Mouse (Mus musculus) myocyte (in vitro differentiated cells): Measurements from ENCODE around the gene Bbs1. TPM values are rescaled to one million over a fixed set of nuclear protein-coding genes. Genes with fewer than 3 reads are reported as not detected.

ENCODE experiments used
- H3K27me3 ChIP-seq: one replicate; pipeline ENCODE4 v1.6.1; 2011; ENCODE audit not compliant: control insufficient read depth, insufficient read depth, insufficient read length
- H3K36me3 ChIP-seq: one replicate; pipeline ENCODE4 v1.6.1; 2011; ENCODE audit not compliant: control insufficient read depth, insufficient read depth
- H3K4me2 ChIP-seq: one replicate; pipeline ENCODE4 v1.6.1; 2011; ENCODE audit warnings: low read depth, control low read depth
- H3K4me3 ChIP-seq: one replicate; pipeline ENCODE4 v1.5.1; 2011; ENCODE audit warnings: mild to moderate bottlenecking, control low read depth, moderate library complexity
- H3K79me2 ChIP-seq: one replicate; pipeline ENCODE4 v1.6.1; 2011; ENCODE audit not compliant: control insufficient read depth, insufficient read depth
- H3ac ChIP-seq: one replicate; pipeline ENCODE4 v1.6.1; 2011; ENCODE audit not compliant: control insufficient read depth, insufficient read length
- CEBPB ChIP-seq: IDR thresholded peaks from 2 replicates; pipeline ENCODE4 v1.6.1; 2011; ENCODE audit warnings: mild to moderate bottlenecking, moderate library complexity; ENCODE audit not compliant: poor library complexity, insufficient read depth, severe bottlenecking
- E2F4 ChIP-seq: IDR thresholded peaks from one replicate; pipeline ENCODE4 v1.6.1; 2011; ENCODE audit warnings: mild to moderate bottlenecking, control low read depth, moderate library complexity; ENCODE audit not compliant: insufficient read depth
- MAX ChIP-seq: IDR thresholded peaks from one replicate; pipeline ENCODE4 v1.6.1; 2011; ENCODE audit warnings: low read depth, mild to moderate bottlenecking, control low read depth
- MYOD1 ChIP-seq, 3 experiments: IDR thresholded peaks; one replicate each; pipeline ENCODE4 v1.6.1; 2011; ENCODE audit warnings: control low read depth in 2 of 3, low read depth in 2 of 3, mild to moderate bottlenecking in 2 of 3, moderate library complexity in 1 of 3; ENCODE audit not compliant: insufficient read length in 2 of 3, control insufficient read depth in 1 of 3
- MYOG ChIP-seq, 3 experiments: IDR thresholded peaks; one replicate each; pipeline ENCODE4 v1.6.1; 2011; ENCODE audit warnings: control low read depth in 2 of 3, low read depth in 2 of 3, mild to moderate bottlenecking in 2 of 3; ENCODE audit not compliant: insufficient read length in 2 of 3, control insufficient read depth in 1 of 3, insufficient read depth in 1 of 3
- POLR2A ChIP-seq: IDR thresholded peaks from one replicate; pipeline ENCODE4 v1.6.1; 2011; ENCODE audit warnings: low read depth, mild to moderate bottlenecking, control low read depth, moderate library complexity; ENCODE audit not compliant: insufficient read length
- POLR2AphosphoS2 ChIP-seq: IDR thresholded peaks from one replicate; pipeline ENCODE4 v1.6.1; 2011; ENCODE audit warnings: low read depth, control low read depth; ENCODE audit not compliant: insufficient read length
- REST ChIP-seq: IDR thresholded peaks from one replicate; pipeline ENCODE4 v1.6.1; 2011; ENCODE audit warnings: mild to moderate bottlenecking, control low read depth, moderate library complexity; ENCODE audit not compliant: insufficient read depth, insufficient read length
- SRF ChIP-seq: IDR thresholded peaks from one replicate; pipeline ENCODE4 v1.6.1; 2011; ENCODE audit warnings: low read depth; ENCODE audit not compliant: control insufficient read depth, insufficient read length
- TCF12 ChIP-seq: IDR thresholded peaks from one replicate; pipeline ENCODE4 v1.6.1; 2011; ENCODE audit warnings: mild to moderate bottlenecking, control low read depth; ENCODE audit not compliant: poor library complexity, insufficient read depth, severe bottlenecking
- TCF3 ChIP-seq: IDR thresholded peaks from one replicate; pipeline ENCODE4 v1.6.1; 2011; ENCODE audit warnings: low read depth, control low read depth; ENCODE audit not compliant: insufficient read length
- USF1 ChIP-seq: IDR thresholded peaks from one replicate; pipeline ENCODE4 v1.6.1; 2011; ENCODE audit warnings: low read depth, mild to moderate bottlenecking, control low read depth, moderate library complexity
- polyA plus RNA-seq: library from polyadenylated mRNA; unstranded; fragments of >200 nt; fragmentation: generic; extraction: Trizol; gene quantifications from one replicate; pipeline ENCODE4 v1.2.1, GENCODE M21; 2012; ENCODE audit warnings: missing spikeins

Bbs1 gene
- polyA plus RNA-seq, 1 experiment: 3.6 TPM

GRCm38 (mm10) chr19:4919652-4920051 lies 13.2 kb upstream of the Bbs1 start:
- Histone ChIP-seq H3K36me3 (peaks cover 25% of the 10 kb centered on the region), H3ac (no peak overlapping the region), H3K4me3 (no peak overlapping the region), H3K4me2 (no peak overlapping the region), H3K79me2 (peaks cover 2% of the 10 kb centered on the region), H3K27me3 (no peaks in the 10 kb centered on the region)
- TF ChIP-seq POLR2AphosphoS2 (no peak), E2F4 (no peak), MYOG (IDR thresholded peaks at IDR 0.05; ENCODE audit: control insufficient read depth in 1 of 3, insufficient read depth in 1 of 3, insufficient read length in 2 of 3, low read depth in 2 of 3) (no peak)

DNA sequence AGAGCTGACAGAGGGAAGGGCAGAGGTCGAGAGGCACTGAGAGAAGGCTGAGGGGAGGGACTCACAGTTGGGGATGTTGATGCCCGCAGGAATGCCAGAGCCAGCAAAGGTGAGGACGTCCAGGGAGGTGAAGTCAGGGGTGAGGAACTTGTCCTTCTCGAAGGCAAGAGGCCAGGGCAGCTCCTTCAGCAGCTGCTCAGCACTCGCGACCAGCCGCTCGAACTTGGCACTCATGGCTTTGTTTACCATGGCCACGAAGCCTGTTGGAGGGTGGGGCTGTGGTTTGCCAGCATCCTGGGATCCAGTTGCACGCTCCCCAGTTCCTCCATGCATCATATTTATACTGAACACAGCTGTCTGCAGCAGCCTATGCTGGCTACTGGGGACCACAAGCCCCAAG lies 10.4 kb upstream of the Bbs1 start:
- Histone ChIP-seq H3K4me2 (no peak overlapping the region), H3K27me3 (no peaks in the 10 kb centered on the region), H3K79me2 (no peaks in the 10 kb centered on the region), H3K4me3 (no peak overlapping the region), H3ac (no peak overlapping the region), H3K36me3 (peaks cover 15% of the 10 kb centered on the region)
- TF ChIP-seq POLR2A (no peak), MYOG (IDR thresholded peaks at IDR 0.05; ENCODE audit: control insufficient read depth in 1 of 3, insufficient read depth in 1 of 3, insufficient read length in 2 of 3, low read depth in 2 of 3) (peak in 1 of 3 experiments; percentile 74), MYOD1 (IDR thresholded peaks at IDR 0.05; ENCODE audit: control insufficient read depth in 1 of 3, insufficient read length in 2 of 3, low read depth in 2 of 3) (peak in 2 of 3 experiments; percentile 35 to 54)

DNA sequence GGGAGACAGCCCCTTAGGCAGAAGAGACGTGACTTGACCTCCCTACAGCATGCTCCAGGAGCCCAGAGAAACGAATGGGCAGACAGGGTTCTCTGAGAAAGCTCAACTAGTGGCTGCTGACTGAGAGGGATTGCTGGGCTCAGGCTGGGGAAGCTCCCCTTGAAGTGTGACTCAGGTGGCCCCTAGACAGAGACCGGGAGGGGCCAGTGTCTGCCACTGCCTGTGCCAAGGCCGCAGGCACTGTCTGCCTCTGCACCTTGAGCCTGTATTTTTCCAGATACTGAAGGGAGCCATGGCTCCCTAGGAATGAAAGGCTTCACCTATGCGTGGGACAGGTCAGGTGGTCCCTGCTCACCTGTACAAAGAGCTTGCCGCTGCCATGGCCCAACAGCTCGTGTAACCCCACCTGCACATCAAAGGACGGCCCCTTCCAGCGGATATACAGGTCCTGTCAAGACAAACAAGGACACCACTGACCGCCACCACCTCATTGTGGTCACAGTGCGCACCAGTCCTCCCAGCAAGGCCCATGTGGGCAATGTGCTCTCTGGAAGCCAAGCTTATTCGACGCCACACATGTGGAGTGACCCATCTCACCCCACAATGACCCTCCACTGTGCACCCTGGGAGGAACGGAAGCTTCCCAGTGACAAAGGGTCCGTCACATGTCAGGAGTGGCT lies 9.6 kb upstream of the Bbs1 start:
- Histone ChIP-seq H3K4me3 (no peak overlapping the region), H3K36me3 (peaks cover 11% of the 10 kb centered on the region), H3K27me3 (no peaks in the 10 kb centered on the region), H3ac (no peak overlapping the region), H3K79me2 (no peaks in the 10 kb centered on the region), H3K4me2 (no peak overlapping the region)
- no peak for TF ChIP-seq MYOG (IDR thresholded peaks at IDR 0.05; ENCODE audit: control insufficient read depth in 1 of 3, insufficient read depth in 1 of 3, insufficient read length in 2 of 3, low read depth in 2 of 3)
- no peak for TF ChIP-seq POLR2AphosphoS2
- no peak for TF ChIP-seq TCF12
- no peak for TF ChIP-seq CEBPB
- TF ChIP-seq MAX: no peak
- no peak for TF ChIP-seq SRF
- no peak for TF ChIP-seq USF1
- TF ChIP-seq E2F4: no peak
- TF ChIP-seq MYOD1 (IDR thresholded peaks at IDR 0.05; ENCODE audit: control insufficient read depth in 1 of 3, insufficient read length in 2 of 3, low read depth in 2 of 3): no peak
- no peak for TF ChIP-seq TCF3
- TF ChIP-seq REST: no peak

DNA sequence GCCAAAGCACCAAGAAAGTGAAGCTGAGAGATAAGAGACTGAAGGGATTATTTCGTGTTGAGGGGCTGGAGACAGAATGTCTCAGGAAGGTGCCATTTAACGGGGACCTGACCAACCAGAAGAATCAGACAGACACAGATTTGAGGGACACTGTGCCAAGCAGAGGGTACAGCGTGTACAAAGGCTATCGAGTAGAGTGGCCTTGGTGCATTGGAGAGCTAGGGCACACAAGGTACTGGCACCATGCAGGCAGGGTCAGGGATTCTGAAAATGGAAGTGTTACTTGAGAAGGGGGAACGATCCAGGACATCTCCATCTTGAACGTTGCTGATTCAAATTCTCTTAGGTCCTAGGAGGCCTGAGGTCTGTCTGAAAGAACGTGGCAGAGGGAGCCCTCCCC lies 2.9 kb upstream of the Bbs1 start:
- H3K4me3 ChIP-seq: no peak overlapping the region
- H3K4me2 ChIP-seq: no peak overlapping the region
- TF ChIP-seq TCF12 (no peak), CEBPB (no peak), POLR2AphosphoS2 (no peak), MYOG (IDR thresholded peaks at IDR 0.05; ENCODE audit: control insufficient read depth in 1 of 3, insufficient read depth in 1 of 3, insufficient read length in 2 of 3, low read depth in 2 of 3) (no peak), MAX (no peak), USF1 (no peak), REST (no peak), SRF (no peak), TCF3 (no peak), MYOD1 (IDR thresholded peaks at IDR 0.05; ENCODE audit: control insufficient read depth in 1 of 3, insufficient read length in 2 of 3, low read depth in 2 of 3) (no peak), POLR2A (no peak)
- H3ac ChIP-seq: no peak overlapping the region
- H3K79me2 ChIP-seq: no peaks in the 10 kb centered on the region
- H3K27me3 ChIP-seq: no peaks in the 10 kb centered on the region
- H3K36me3 ChIP-seq: peaks cover 5% of the 10 kb centered on the region

DNA sequence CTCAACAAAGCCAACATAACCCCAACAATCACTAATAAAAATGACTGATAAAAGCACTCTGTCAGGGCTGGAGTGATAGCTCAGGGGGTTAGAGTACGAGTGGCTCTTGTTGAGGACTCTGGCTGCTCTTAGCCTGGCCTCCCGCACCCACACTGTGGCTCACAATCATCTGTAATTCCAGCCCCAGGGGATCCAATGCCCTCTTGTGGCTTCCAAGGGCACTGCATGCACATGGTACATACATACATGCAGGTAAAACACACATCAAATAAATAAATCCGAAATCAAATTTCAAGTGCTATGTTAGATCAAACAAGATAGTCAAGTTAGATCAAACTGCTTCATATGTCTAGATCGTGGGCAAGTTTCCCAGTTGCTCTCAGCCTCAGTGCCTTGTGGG lies 1.7 kb upstream of the Bbs1 start:
- Histone ChIP-seq H3K27me3 (no peaks in the 10 kb centered on the region), H3ac (no peak overlapping the region), H3K36me3 (peaks cover 5% of the 10 kb centered on the region), H3K79me2 (no peaks in the 10 kb centered on the region), H3K4me3 (no peak overlapping the region), H3K4me2 (no peak overlapping the region)
- TF ChIP-seq MYOG (IDR thresholded peaks at IDR 0.05; ENCODE audit: control insufficient read depth in 1 of 3, insufficient read depth in 1 of 3, insufficient read length in 2 of 3, low read depth in 2 of 3) (no peak), POLR2A (no peak), USF1 (no peak), MAX (no peak), POLR2AphosphoS2 (no peak), E2F4 (no peak), SRF (no peak), TCF12 (no peak), MYOD1 (IDR thresholded peaks at IDR 0.05; ENCODE audit: control insufficient read depth in 1 of 3, insufficient read length in 2 of 3, low read depth in 2 of 3) (no peak), TCF3 (no peak)
